Mouse (Mus musculus): ENCODE measurements around the gene Ucn3. TPM values are rescaled to one million over a fixed set of nuclear protein-coding genes. Genes with fewer than 3 reads are reported as not detected.

Ucn3 gene
- polyA plus RNA-seq, 1 experiment from 2014 or later = not detected

Small RNA genes lying within 50 kb of the gene (microRNA-seq; reads per million reads assigned to microRNA genes)
- gene Gm22460 (ENCODE audit: borderline number of aligned reads) = not detected

Other genes starting within 250 kb of the Ucn3 start
- gene Calml3, start 141.0 kb downstream of the Ucn3 start, polyA plus RNA-seq (2014; fragmentation: Nextera tagmentation; extraction: Ambion mirVana) = 0.19 TPM in 1 of 2 replicates, not detected in the other
- not detected in 2 replicates for gene Calm4, start 107.6 kb downstream of the Ucn3 start, polyA plus RNA-seq (2014; fragmentation: Nextera tagmentation; extraction: Ambion mirVana)
- gene Calm5, start 91.2 kb downstream of the Ucn3 start, polyA plus RNA-seq (2014; fragmentation: Nextera tagmentation; extraction: Ambion mirVana) = not detected in 2 replicates
- gene Net1, start 27.1 kb downstream of the Ucn3 start, polyA plus RNA-seq (2014; fragmentation: Nextera tagmentation; extraction: Ambion mirVana) = 95.0 and 103 TPM in 2 replicates
- not detected in 2 replicates for gene Tubal3, start 27.1 kb downstream of the Ucn3 start, polyA plus RNA-seq (2014; fragmentation: Nextera tagmentation; extraction: Ambion mirVana)
- 0.51 and 0.58 TPM in 2 replicates for gene Akr1c14, start 103.7 kb upstream of the Ucn3 start, polyA plus RNA-seq (2014; fragmentation: Nextera tagmentation; extraction: Ambion mirVana)
- 0.39 and 0.47 TPM in 2 replicates for gene Akr1c18, start 205.3 kb upstream of the Ucn3 start, polyA plus RNA-seq (2014; fragmentation: Nextera tagmentation; extraction: Ambion mirVana)
- 29.3 and 32.8 TPM in 2 replicates for gene Akr1c13, start 245.8 kb upstream of the Ucn3 start, polyA plus RNA-seq (2014; fragmentation: Nextera tagmentation; extraction: Ambion mirVana)

Data from liver, embryonic 11.5 days (tissue).